Mouse (Mus musculus) forebrain, embryonic 12.5 days (tissue): ENCODE measurements around the gene Dlx3. TPM values are rescaled to one million over a fixed set of nuclear protein-coding genes. Genes with fewer than 3 reads are reported as not detected.

Source experiments
- ATAC-seq: fragments of 200-750 bp; cut with Nextera tagmentation; 2 replicates; pipeline ENCODE4 v1.8.0; 2017; ENCODE audit warnings: moderate TSS enrichment; ENCODE audit not compliant: low FRiP score
- H3K27ac ChIP-seq: fragments of 300-500 bp; sonication (generic); 2 replicates; pipeline ENCODE4 v1.5.1; 2016; ENCODE audit warnings: mild to moderate bottlenecking
- H3K27me3 ChIP-seq: fragments of 300-500 bp; sonication (generic); 2 replicates; pipeline ENCODE4 v1.6.1; 2016; ENCODE audit warnings: mild to moderate bottlenecking
- H3K36me3 ChIP-seq: fragments of 300-500 bp; sonication (generic); replicated peaks from 2 replicates; pipeline ENCODE4 v1.6.1; 2016; ENCODE audit warnings: mild to moderate bottlenecking
- H3K4me1 ChIP-seq: fragments of 300-500 bp; sonication (generic); 2 replicates; pipeline ENCODE4 v1.6.1; 2016
- H3K4me2 ChIP-seq: fragments of 300-500 bp; sonication (generic); 2 replicates; pipeline ENCODE4 v1.6.1; 2016; ENCODE audit warnings: mild to moderate bottlenecking, moderate library complexity
- H3K4me3 ChIP-seq: fragments of 300-500 bp; sonication (generic); replicated peaks from 2 replicates; pipeline ENCODE4 v1.5.1; 2016; ENCODE audit warnings: mild to moderate bottlenecking
- H3K9ac ChIP-seq: fragments of 300-500 bp; sonication (generic); 2 replicates; pipeline ENCODE4 v1.6.1; 2016; ENCODE audit warnings: mild to moderate bottlenecking
- H3K9me3 ChIP-seq: fragments of 300-500 bp; sonication (generic); 2 replicates; pipeline ENCODE4 v1.6.1; 2016
- WGBS: fragments of 180-500 bp; shearing (Covaris S2); methylation state at CpG from one replicate; pipeline ENCODE4 v1.1.7; 2016; 5-methylcytosine and 5-hydroxymethylcytosine counted together
- polyA plus RNA-seq: library from polyadenylated mRNA; unstranded; fragments of >200 nt; fragmentation: Nextera tagmentation; extraction: Ambion mirVana; gene quantifications from 2 replicates; pipeline ENCODE4 v1.2.1, GENCODE M21; 2016

Gene Dlx3
- polyA plus RNA-seq, 1 experiment from 2014 or later, result 1.0 TPM

DNA sequence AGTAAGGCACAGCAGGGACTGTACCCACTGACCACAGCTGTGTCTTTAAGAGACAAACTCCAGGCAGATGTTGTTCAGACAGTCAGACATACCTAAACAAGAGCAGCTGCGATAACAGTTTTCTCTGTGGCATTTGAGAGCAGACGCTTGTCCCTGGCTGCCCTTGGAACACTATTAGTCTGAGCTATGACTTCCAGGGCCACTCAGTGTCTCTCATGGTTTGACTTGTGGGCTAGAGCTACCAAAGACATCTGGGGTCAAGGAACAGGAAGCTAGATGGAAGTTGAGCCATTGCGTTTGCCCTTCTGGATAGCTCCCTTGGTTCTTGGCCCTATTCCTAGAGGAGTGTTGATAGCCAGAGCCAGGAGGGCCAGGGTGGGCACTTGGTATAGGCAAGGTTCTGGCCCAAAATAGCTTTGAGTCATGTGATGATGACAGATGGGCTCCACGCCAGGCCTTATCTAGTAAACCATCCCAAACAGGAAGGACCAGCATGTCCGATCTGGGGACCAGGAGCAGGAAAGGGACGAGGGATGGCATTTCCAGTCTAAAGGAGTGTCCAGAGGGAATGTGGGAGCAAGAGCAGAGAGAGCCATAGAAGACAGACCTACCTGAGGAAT lies 40.6 kb upstream of the Dlx3 start:
- Histone ChIP-seq H3K9ac (no peak overlapping the region), H3K9me3 (no peaks in the 10 kb centered on the region), H3K27me3 (peaks cover 62% of the 10 kb centered on the region), H3K27ac (no peak overlapping the region), H3K4me2 (no peak overlapping the region), H3K36me3 (no peaks in the 10 kb centered on the region), H3K4me3 (no peak overlapping the region), H3K4me1 (peaks cover 19% of the 10 kb centered on the region)
- WGBS, result 83% methylated on average over 6 of the region's 6 CpGs
- ATAC-seq, result no peak

DNA sequence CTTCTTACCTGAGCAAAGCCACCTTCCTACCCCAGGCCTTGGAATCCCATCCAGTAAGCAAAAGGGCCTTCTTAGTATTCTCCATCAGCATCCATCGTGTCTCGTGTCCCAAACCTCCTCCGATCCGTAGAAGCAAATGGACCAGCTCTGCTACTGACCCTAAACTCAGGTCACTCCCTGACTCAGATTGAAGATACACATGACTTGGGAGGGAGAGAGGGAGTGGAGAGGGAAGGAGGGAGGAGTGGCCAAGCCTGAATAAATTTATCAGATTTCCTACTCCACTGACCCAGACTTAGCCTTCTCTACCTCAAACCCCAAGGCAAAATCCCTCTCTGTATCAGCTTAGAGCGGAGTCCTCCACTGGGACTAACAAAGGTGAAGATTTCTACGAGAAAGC lies 39.1 kb upstream of the Dlx3 start:
- Histone ChIP-seq H3K9ac (no peak overlapping the region), H3K4me3 (no peak overlapping the region), H3K4me2 (no peak overlapping the region), H3K36me3 (no peaks in the 10 kb centered on the region), H3K27me3 (peaks cover 47% of the 10 kb centered on the region), H3K27ac (no peak overlapping the region), H3K4me1 (peaks cover 12% of the 10 kb centered on the region), H3K9me3 (no peaks in the 10 kb centered on the region)
- 83% methylated on average over 6 of the region's 6 CpGs for WGBS
- no peak for ATAC-seq

DNA sequence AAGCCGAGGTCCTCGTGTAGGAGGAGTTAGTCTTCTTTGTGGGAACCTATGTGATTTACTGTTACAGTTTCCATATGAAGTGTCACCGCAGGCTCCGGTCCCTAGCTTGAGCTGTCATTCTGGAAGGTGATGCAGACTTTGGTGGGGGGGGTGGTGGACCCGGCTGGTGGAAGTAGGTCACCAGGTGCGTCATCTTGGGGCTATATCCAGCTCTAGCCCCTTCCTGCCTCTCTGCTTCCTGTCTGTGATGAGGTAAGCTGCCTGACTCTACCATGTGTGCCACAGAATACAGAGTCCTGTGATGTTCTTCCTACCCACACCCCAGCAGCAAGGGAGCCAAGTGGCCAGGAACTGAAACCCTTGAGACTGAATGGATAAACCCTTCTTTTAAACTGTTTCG lies 37.0 kb upstream of the Dlx3 start:
- H3K9me3 ChIP-seq, result no peaks in the 10 kb centered on the region
- H3K4me1 ChIP-seq, result no peaks in the 10 kb centered on the region
- H3K4me3 ChIP-seq, result no peak overlapping the region
- H3K27me3 ChIP-seq, result peaks cover 27% of the 10 kb centered on the region
- no peak overlapping the region for H3K4me2 ChIP-seq
- H3K36me3 ChIP-seq, result no peaks in the 10 kb centered on the region
- no peak overlapping the region for H3K9ac ChIP-seq
- ATAC-seq, result no peak
- 95% methylated on average over 7 of the region's 7 CpGs for WGBS
- no peak overlapping the region for H3K27ac ChIP-seq

DNA sequence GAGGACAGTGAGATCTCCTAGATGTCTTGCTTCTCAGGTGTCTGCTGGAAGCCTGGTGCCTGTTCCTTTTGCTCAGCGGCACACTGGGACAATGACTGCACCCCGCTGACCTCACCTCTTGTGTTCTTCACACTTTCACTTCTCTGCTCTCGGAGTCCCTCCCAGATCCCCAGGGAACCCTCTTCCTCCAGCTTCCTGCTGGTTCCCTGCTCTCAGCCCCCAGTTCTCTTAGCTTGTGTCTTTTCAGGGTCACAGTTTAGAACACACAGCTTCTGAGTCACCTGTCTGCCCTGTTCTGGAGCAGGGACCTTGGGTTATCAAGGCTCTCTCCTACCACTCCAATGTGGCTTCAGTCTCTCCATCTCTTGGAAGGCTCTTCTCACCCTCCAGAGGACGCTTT lies 35.7 kb upstream of the Dlx3 start:
- 21% methylated on average over 4 of the region's 4 CpGs for whole genome bisulfite sequencing
- H3K9ac ChIP-seq, result no peak overlapping the region
- no peaks in the 10 kb centered on the region for H3K36me3 ChIP-seq
- H3K27ac ChIP-seq, result no peak overlapping the region
- no peaks in the 10 kb centered on the region for H3K4me1 ChIP-seq
- no peaks in the 10 kb centered on the region for H3K9me3 ChIP-seq
- no peak overlapping the region for H3K4me3 ChIP-seq
- H3K27me3 ChIP-seq, result peaks cover 15% of the 10 kb centered on the region
- no peak for ATAC-seq
- no peak overlapping the region for H3K4me2 ChIP-seq

DNA sequence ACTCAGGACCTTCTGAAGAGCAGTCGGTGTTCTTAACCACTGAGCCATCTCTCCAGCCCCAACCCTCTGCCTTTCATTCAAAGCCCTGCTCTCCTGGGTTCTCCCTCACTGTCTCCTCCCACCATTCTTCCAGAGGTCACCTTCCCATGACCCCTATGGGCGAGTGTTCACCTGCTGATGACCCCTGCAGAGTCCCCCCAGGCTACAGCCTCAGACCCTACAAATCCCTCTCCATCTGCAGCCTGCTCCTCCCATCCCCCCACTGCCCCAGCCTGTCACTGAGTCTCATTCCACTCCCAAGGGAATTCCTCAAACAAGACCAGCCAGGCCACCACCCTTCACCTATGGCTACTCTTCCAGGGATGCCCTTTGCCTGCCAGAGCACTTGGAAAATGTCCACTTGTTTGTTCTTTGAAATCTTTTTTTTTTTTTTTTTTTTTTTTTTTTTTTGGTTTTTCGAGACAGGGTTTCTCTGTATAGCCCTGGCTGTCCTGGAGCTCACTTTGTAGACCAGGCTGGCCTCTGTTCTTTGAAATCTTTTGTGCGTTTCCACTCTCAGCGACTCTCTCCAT lies 35.0 kb upstream of the Dlx3 start:
- H3K9ac ChIP-seq, result no peak overlapping the region
- H3K27ac ChIP-seq, result no peak overlapping the region
- H3K9me3 ChIP-seq, result no peaks in the 10 kb centered on the region
- no peak overlapping the region for H3K4me2 ChIP-seq
- no peak overlapping the region for H3K4me3 ChIP-seq
- H3K36me3 ChIP-seq, result no peaks in the 10 kb centered on the region
- ATAC-seq, result no peak
- peaks cover 8% of the 10 kb centered on the region; the same call in 1 of the 2 replicates for H3K27me3 ChIP-seq
- H3K4me1 ChIP-seq, result no peaks in the 10 kb centered on the region
- WGBS, result 38% methylated on average over 5 of the region's 5 CpGs

DNA sequence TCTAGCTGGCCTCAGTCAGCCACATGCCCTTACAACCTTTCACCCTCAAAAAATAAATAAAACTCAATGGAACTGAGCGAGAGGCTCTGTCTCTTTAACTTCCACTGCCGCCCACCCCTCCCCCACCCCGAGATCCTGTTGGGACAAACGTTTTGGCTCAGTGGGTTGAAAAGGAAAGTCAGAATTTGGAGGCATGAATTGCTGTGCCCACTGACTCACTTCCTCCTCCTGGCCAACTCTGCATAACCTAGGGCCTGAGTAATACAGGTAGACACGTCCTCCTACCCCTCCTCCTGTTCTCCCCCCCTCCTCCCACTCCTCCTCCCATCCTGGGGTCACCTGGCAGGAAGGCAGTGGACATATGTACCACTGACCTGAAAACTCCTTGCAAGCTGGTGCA lies 34.2 kb upstream of the Dlx3 start:
- 19% methylated on average over 5 of the region's 5 CpGs for WGBS
- Histone ChIP-seq H3K9me3 (no peaks in the 10 kb centered on the region), H3K9ac (no peak overlapping the region), H3K27me3 (0 out of 2 replicates have a peak, but pooled peaks cover 4% of the 10 kb centered on the region), H3K4me3 (no peak overlapping the region), H3K27ac (no peak overlapping the region), H3K4me2 (no peak overlapping the region), H3K4me1 (no peaks in the 10 kb centered on the region), H3K36me3 (no peaks in the 10 kb centered on the region)
- ATAC-seq, result no peak

DNA sequence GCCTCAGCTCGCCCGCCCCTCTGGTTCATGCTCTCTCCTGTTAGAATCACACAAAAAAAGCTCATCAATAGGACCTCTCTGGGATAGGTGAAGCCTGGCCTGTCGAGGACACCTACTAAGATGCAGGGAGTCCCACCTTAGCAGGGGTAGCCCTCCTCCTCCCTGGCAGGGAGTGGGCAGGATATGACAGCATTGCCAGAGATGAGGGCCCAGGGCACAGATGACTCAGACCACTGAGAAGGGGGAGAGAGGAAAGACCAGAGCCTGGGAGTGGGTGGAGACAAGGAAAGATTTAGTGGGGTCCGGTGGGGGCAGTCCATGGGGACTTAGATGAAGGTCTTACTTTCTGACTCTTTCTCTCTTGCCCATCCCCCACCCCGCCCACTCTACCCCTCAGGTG lies 33.7 kb upstream of the Dlx3 start:
- no peaks in the 10 kb centered on the region for H3K9me3 ChIP-seq
- ATAC-seq, result no peak
- H3K36me3 ChIP-seq, result no peaks in the 10 kb centered on the region
- 0 out of 2 replicates have a peak, but pooled peaks cover 4% of the 10 kb centered on the region for H3K27me3 ChIP-seq
- H3K4me3 ChIP-seq, result no peak overlapping the region
- WGBS, result 53% methylated on average over 5 of the region's 5 CpGs
- no peak overlapping the region for H3K4me2 ChIP-seq
- H3K27ac ChIP-seq, result no peak overlapping the region
- H3K4me1 ChIP-seq, result no peaks in the 10 kb centered on the region
- H3K9ac ChIP-seq, result no peak overlapping the region

DNA sequence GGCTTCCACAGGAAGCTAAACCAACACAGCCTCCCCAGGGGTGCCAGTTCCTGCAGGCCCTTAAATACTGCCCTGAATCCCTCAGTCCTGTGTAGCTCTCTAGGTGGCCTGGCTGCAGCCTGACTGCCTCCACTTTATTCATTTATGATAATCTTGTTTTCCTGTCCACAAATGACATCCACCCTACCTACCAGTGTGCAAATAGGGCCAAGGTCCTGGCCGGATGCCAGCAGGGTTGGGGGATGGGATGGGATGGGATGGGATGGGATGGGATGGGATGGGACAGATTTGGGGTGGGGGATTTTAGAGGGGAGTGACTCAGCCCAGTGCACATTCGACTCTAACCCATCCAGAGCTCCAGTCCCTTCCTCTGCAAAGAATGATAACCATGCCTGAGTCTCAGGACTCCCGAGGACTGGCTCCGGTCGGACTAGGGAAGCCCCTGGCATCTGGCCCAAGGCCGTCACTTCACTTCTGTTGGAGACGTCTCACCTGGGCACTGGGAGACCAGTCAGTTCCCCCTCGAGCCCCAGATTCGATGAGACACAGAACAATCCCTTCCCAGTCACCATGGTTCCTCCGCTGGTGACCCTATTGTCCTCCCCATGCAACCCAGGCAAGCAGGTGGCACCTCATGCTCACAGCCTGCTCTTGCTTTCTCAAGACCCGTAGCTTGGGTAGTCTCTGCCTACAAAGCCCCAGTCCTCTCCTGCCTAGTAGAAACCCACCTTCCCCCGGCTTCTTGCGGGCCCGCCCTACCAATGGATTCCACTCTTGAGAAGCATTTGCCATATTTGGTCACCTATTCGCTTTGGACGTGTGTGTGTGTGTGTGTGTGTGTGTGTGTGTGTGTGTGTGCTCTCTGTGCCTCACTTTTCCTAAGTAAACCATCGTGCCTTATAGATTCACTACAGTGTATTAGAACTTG lies 32.4 kb upstream of the Dlx3 start:
- no peaks in the 10 kb centered on the region for H3K27me3 ChIP-seq
- no peaks in the 10 kb centered on the region for H3K36me3 ChIP-seq
- 72% methylated on average over 17 of the region's 17 CpGs for WGBS
- no peak overlapping the region for H3K4me3 ChIP-seq
- ATAC-seq, result no peak
- H3K9me3 ChIP-seq, result no peaks in the 10 kb centered on the region
- no peak overlapping the region for H3K9ac ChIP-seq
- no peaks in the 10 kb centered on the region for H3K4me1 ChIP-seq
- no peak overlapping the region for H3K4me2 ChIP-seq
- H3K27ac ChIP-seq, result no peak overlapping the region

DNA sequence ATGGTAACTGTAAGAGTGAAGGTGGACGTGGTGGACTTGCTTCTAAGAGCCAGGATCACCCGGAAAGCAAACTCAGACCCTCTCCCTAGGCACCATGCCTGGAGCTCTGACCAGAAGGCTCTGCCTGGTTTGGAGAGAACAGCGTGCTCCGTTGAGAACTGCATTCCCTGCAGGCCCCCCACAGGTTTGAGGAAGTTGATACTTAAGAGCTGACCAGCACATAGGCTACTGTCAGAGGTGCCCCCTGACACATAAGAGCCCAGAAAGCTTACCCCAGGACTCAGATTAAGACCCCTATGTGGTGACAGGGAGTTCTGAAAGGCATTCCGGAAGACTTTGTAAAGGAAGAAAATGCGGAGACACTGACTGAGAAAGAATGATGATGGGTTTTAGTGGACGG lies 31.6 kb upstream of the Dlx3 start:
- Histone ChIP-seq H3K4me3 (no peak overlapping the region), H3K4me1 (no peaks in the 10 kb centered on the region), H3K27me3 (no peaks in the 10 kb centered on the region), H3K4me2 (no peak overlapping the region), H3K27ac (no peak overlapping the region), H3K9ac (no peak overlapping the region), H3K9me3 (no peaks in the 10 kb centered on the region), H3K36me3 (no peaks in the 10 kb centered on the region)
- no peak for ATAC-seq
- WGBS, result 61% methylated on average over 7 of the region's 7 CpGs

DNA sequence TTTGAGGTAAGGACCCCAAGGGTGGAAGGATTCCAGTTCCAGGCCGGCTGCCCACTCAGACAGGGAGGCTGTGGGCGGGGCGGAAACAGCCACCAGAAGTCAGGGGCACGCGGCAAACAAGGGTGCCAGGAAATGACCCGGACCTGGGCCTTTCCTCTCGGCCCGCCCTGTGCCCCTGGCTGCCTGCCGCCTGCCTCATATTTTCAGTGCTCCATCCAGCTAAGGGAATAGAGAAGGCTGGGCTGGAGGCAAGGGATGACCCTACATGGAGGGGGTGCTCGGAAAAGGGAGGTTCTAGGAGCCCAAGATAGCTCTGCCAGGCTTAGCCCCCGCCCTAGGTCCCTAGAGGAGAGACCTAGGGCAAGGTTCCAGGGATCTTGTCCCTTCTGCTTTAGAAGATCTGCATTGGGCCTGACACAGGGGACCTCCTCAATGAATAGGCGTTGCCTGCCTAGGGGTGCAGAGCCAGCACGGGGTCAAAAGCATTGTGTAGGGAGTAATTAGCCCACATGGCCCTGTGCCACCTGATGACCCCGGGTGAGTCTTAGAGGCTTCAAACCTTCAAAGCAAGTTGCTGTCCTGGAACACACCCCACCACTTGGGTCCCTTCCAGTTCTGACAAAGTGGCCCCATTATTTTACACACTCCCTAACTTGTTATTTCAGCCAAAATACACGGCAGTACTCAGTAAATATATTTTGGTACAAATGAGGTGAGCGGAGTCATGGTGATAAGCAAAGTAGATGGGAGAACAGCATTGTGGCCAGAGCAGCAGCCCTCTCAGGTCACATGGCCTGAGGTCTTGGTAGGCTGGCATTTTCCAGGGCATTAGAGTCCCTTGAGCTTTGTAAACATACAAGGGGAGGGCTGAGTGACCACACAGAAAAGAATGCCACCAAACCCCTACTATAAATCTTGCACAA lies 30.8 kb upstream of the Dlx3 start:
- no peaks in the 10 kb centered on the region for H3K9me3 ChIP-seq
- H3K36me3 ChIP-seq, result no peaks in the 10 kb centered on the region
- no peak overlapping the region for H3K4me2 ChIP-seq
- no peak overlapping the region for H3K4me3 ChIP-seq
- ATAC-seq, result no peak
- no peak overlapping the region for H3K27ac ChIP-seq
- H3K4me1 ChIP-seq, result no peaks in the 10 kb centered on the region
- no peaks in the 10 kb centered on the region for H3K27me3 ChIP-seq
- WGBS, result 76% methylated on average over 16 of the region's 16 CpGs
- H3K9ac ChIP-seq, result no peak overlapping the region

DNA sequence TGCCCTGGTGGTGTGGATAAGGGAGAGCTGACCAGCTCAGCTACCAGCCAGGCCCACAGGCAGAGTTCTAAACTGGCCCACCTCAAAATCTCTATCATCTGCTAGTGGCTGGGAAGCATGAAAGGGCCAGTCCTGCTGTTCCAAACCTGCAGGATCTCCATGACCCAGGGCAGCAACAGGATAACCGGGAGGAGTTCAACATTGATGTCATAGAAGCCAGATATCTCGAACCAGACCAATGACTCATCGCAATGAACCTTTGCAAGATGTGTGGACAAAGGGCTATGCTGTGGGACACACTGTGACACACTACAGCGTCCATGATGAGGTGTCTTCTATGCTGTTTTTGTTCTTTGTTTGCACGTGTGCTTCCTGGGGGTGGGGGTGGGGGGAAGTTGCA lies 26.8 kb upstream of the Dlx3 start:
- H3K36me3 ChIP-seq, result no peaks in the 10 kb centered on the region
- no peak overlapping the region for H3K4me3 ChIP-seq
- no peaks in the 10 kb centered on the region for H3K27me3 ChIP-seq
- H3K4me1 ChIP-seq, result peaks cover 8% of the 10 kb centered on the region; the same call in 1 of the 2 replicates
- no peak overlapping the region for H3K9ac ChIP-seq
- no peaks in the 10 kb centered on the region for H3K9me3 ChIP-seq
- 86% methylated on average over 5 of the region's 5 CpGs for WGBS
- no peak overlapping the region for H3K4me2 ChIP-seq
- ATAC-seq, result no peak
- H3K27ac ChIP-seq, result no peak overlapping the region

DNA sequence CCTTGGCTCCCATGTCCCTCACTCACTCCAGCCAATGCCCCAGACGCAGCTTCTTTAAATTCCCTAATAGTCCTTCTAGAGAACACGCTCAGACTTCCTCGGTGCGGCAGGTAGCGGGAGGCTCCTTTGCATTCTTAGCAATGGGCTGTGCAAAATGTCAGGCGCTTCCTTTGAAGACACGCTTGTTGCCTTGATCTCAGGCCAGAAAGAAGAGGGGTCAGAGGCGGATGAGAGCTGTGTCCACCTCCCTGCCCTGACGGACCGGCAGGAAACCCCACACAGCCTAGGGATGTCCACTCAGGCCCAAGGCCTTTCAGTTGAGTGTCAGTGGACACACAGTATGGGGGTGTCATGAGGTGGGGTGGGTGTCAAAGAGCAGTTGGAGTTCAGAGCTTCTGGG lies 24.3 kb upstream of the Dlx3 start:
- ATAC-seq, result no peak
- 85% methylated on average over 10 of the region's 10 CpGs for WGBS
- no peaks in the 10 kb centered on the region for H3K36me3 ChIP-seq

More for the DNA sequence above, 24.3 kb upstream of the Dlx3 start:
- Histone ChIP-seq H3K4me2 (no peak overlapping the region), H3K4me3 (no peak overlapping the region), H3K27ac (no peak overlapping the region), H3K9me3 (no peaks in the 10 kb centered on the region), H3K9ac (no peak overlapping the region), H3K27me3 (no peaks in the 10 kb centered on the region), H3K4me1 (peaks cover 8% of the 10 kb centered on the region; the same call in 1 of the 2 replicates)
